11 mouse cellular contexts compared by ENCODE assay signal in the genomic region with DNA sequence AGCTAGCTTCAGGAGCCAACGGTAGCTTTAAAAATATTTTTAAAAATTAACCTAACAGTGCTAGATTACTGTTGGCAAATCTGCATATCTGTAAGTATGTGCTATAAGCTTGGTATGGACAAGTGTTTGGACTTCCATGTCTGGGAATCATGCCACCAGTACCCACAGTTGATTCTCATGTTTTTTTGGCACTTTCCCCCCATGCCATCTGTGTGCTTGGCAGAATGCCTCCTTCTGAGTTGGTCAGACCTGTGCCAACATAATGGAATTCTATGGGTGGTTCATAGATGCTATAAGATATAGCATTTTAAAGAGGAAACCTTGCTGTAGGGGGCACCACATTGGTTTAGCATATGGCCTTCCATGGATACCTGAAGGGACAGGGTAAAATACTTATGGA.
DNase-seq lines count a peak whose midpoint lies in the region; ATAC-seq and TF ChIP-seq lines count a peak whose summit lies in the region.
"Had no signal": no experiment of that assay in that cellular context is flagged by ENCODE, and none has a peak within 500 bp of the region (broad histone marks: within the 10 kb centered on the region; RNA-seq: fewer than 3 reads in every experiment).

No protein-coding gene starts in this region.

- no peaks in the 10 kb centered on the region for H3K4me1 ChIP-seq in cerebellum, adult 2 months (ENCODE audit: control insufficient read depth, insufficient read depth, low read length)
- no peaks in the 10 kb centered on the region for H3K4me1 ChIP-seq in liver, embryonic 12.5 days

- WGBS in cerebellum, adult 2 months: 13% methylated on average over 1 of the region's 1 CpGs
- 84% methylated on average over 1 of the region's 1 CpGs for WGBS in liver, embryonic 12.5 days (ENCODE audit: insufficient replicate concordance)

- no peak overlapping the region for H3K4me2 ChIP-seq in liver, embryonic 12.5 days

- no peak for ATAC-seq in liver, embryonic 12.5 days
- ATAC-seq: lung, postnatal 0 days had no signal

- no peak overlapping the region for H3K9ac ChIP-seq in liver, embryonic 12.5 days

- TF ChIP-seq CTCF in cerebellum, adult 2 months (IDR thresholded peaks at IDR 0.05; ENCODE audit: borderline replicate concordance, insufficient read depth, low read depth, low read length): no peak
- TF ChIP-seq CTCF in layer of hippocampus, adult 2 months (conservative IDR thresholded peaks at IDR 0.05): no peak
- no peak for TF ChIP-seq CTCF in gastrocnemius, adult 2 months (IDR thresholded peaks at IDR 0.05)

- intact Hi-C loops in heart, postnatal 14 days (cut with DNase I): no loop called here
- intact Hi-C loops in gastrocnemius, adult 2 months (cut with DNase I): no loop called here

- DNase-seq in heart, adult 11 months: peak; percentile 40
- no peak for DNase-seq in heart, postnatal 14 days
- DNase-seq in cerebellum, adult 2 months: peak; percentile 91 to 96
- DNase-seq in layer of hippocampus, adult 2 months (ENCODE audit: low spot score in 2 of 2): peak; percentile 16 to 36
- peak; percentile 57 for DNase-seq in right cerebral cortex, adult 18-20 months
- no peak for DNase-seq in gastrocnemius, postnatal 25 days
- DNase-seq in gastrocnemius, adult 2 months: no peak
- DNase-seq: retina, postnatal 1 day; thymus, adult 2 months had no signal

- no peaks in the 10 kb centered on the region for H3K9me3 ChIP-seq in liver, embryonic 12.5 days (replicated peaks)

- no peak overlapping the region for H3K27ac ChIP-seq in cerebellum, adult 2 months (ENCODE audit: insufficient read depth, low read length)
- H3K27ac ChIP-seq in layer of hippocampus, adult 2 months: no peak overlapping the region
- H3K27ac ChIP-seq in gastrocnemius, adult 2 months: no peak overlapping the region
- H3K27ac ChIP-seq in liver, embryonic 12.5 days: no peak overlapping the region

- TF ChIP-seq POLR2A in cerebellum, adult 2 months (IDR thresholded peaks at IDR 0.05; ENCODE audit: borderline replicate concordance, insufficient read depth, low read length): no peak

- H3K36me3 ChIP-seq in liver, embryonic 12.5 days: no peaks in the 10 kb centered on the region

- H3K27me3 ChIP-seq in cerebellum, adult 2 months (ENCODE audit: control insufficient read depth, insufficient read depth, low read length): no peaks in the 10 kb centered on the region
- H3K27me3 ChIP-seq in liver, embryonic 12.5 days (replicated peaks): no peaks in the 10 kb centered on the region

- H3K4me3 ChIP-seq in cerebellum, adult 2 months (replicated peaks; ENCODE audit: insufficient read depth, low read depth, low read length): no peak overlapping the region
- H3K4me3 ChIP-seq in layer of hippocampus, adult 2 months: no peak overlapping the region
- no peak overlapping the region for H3K4me3 ChIP-seq in gastrocnemius, adult 2 months
- H3K4me3 ChIP-seq in liver, embryonic 12.5 days: no peak overlapping the region

Comparison
In these comparisons a context has a peak if more than half of its experiments do, and no peak if none do; other contexts are left out.
1. DNase-seq: peak in heart, adult 11 months (single experiment), cerebellum, adult 2 months (2 of 2), layer of hippocampus, adult 2 months (2 of 2) and right cerebral cortex, adult 18-20 months (single experiment); none in heart, postnatal 14 days (0 of 2), gastrocnemius, postnatal 25 days (single experiment) and gastrocnemius, adult 2 months (single experiment).